Mouse (Mus musculus) liver, embryonic 11.5 days (tissue): ENCODE measurements at regions not wholly inside any gene's neighbourhood (a gene's known extent, or its start where the extent isn't known, plus 50 kb on each side); places are given as distances from the start of the nearest gene placed in this dataset.

Source experiments
- ATAC-seq: fragments of 200-750 bp; cut with Nextera tagmentation; replicated peaks from 2 replicates; pipeline ENCODE4 v1.8.0; 2017; ENCODE audit warnings: moderate number of reproducible peaks, mild to moderate bottlenecking, moderate TSS enrichment, moderate library complexity; ENCODE audit not compliant: low FRiP score
- DNase-seq: peaks from one replicate; pipeline ENCODE4 v3.0.0-alpha.2; 2017; ENCODE audit warnings: low spot score
- H3K27ac ChIP-seq: fragments of 300-500 bp; sonication (generic); 2 replicates; pipeline ENCODE4 v1.5.1; 2014; ENCODE audit warnings: mild to moderate bottlenecking, low read depth, low read length, control low read depth
- H3K27me3 ChIP-seq: fragments of 300-500 bp; sonication (generic); replicated peaks from 2 replicates; pipeline ENCODE4 v1.6.1; 2014; ENCODE audit warnings: low read length, mixed read lengths; ENCODE audit not compliant: control insufficient read depth, insufficient read depth
- H3K36me3 ChIP-seq: fragments of 300-500 bp; sonication (generic); 2 replicates; pipeline ENCODE4 v1.6.1; 2014; ENCODE audit warnings: mild to moderate bottlenecking, low read length, moderate library complexity, mixed read lengths; ENCODE audit not compliant: control insufficient read depth, insufficient read depth
- H3K4me1 ChIP-seq: fragments of 300-500 bp; sonication (generic); replicated peaks from 2 replicates; pipeline ENCODE4 v1.6.1; 2014; ENCODE audit warnings: low read length, mixed read lengths; ENCODE audit not compliant: control insufficient read depth, insufficient read depth
- H3K4me2 ChIP-seq: fragments of 300-500 bp; sonication (generic); 2 replicates; pipeline ENCODE4 v1.6.1; 2014; ENCODE audit warnings: mild to moderate bottlenecking, control low read depth, moderate library complexity
- H3K4me3 ChIP-seq: fragments of 300-500 bp; sonication (generic); 2 replicates; pipeline ENCODE4 v1.5.1; 2014; ENCODE audit warnings: low read depth, low read length, control low read depth
- H3K9ac ChIP-seq: fragments of 300-500 bp; sonication (generic); 2 replicates; pipeline ENCODE4 v1.6.1; 2014; ENCODE audit warnings: low read depth, low read length, control low read depth
- H3K9me3 ChIP-seq: fragments of 300-500 bp; sonication (generic); 2 replicates; pipeline ENCODE4 v1.6.1; 2016; ENCODE audit warnings: low read length, inconsistent platforms, mixed read lengths; ENCODE audit not compliant: control insufficient read depth
- whole genome bisulfite sequencing: fragments of 180-500 bp; shearing (Covaris S2); extraction: QIAGEN DNeasy Blood & Tissue Kit; methylation state at CpG from one replicate; pipeline ENCODE4 v1.1.7; 2014; 5-methylcytosine and 5-hydroxymethylcytosine counted together

DNA sequence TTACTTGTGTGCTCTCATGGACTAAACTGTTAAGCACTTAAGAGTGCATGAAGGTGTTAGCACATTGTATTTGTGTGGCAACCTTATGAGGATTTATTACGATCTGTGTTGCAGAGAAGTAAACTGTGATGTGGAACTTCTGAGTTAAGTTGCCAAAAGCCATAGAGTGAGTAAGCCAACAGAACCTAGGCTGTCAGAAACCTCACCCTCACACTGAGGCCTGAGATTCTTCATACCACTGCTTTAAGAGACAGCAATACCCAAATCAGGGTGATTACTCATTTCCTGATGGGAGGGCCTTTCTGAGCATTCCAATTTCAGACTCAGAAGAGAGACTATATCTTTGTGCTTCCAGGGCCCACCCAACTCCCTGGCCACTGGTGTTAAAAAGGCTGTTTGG, 140.5 kb upstream of the Mctp2 start:
- H3K27ac ChIP-seq: no peak overlapping the region
- no peaks in the 10 kb centered on the region for H3K36me3 ChIP-seq
- H3K9me3 ChIP-seq: no peaks in the 10 kb centered on the region
- no peak overlapping the region for H3K4me2 ChIP-seq
- H3K4me1 ChIP-seq: no peaks in the 10 kb centered on the region
- H3K9ac ChIP-seq: no peak overlapping the region
- ATAC-seq: no peak
- 90% methylated on average over 1 of the region's 1 CpGs for WGBS
- no peak for DNase-seq
- H3K27me3 ChIP-seq: no peaks in the 10 kb centered on the region
- no peak overlapping the region for H3K4me3 ChIP-seq

DNA sequence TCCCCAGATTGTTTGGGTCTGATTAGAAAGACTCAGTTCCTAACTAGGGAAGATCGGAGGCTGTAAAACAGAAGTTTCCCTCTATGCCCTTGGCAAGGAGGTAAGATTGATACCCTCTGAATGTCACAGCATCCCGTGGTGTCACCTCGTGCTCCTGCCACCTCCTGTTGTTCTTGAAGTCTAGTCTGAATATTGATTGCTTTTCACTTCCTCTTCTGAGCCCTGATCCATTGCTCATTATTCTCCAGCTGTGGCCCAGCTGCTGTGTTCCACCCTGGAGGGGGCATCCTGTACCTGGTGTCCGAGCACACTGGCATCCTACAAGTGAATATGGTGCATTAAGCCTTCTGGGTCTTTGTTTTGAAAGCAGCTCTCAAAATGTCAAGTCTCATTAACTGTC, 156.6 kb upstream of the Mctp2 start:
- Histone ChIP-seq H3K27ac (no peak overlapping the region), H3K9me3 (no peaks in the 10 kb centered on the region), H3K4me2 (no peak overlapping the region), H3K4me1 (no peaks in the 10 kb centered on the region), H3K36me3 (no peaks in the 10 kb centered on the region), H3K4me3 (no peak overlapping the region), H3K27me3 (no peaks in the 10 kb centered on the region), H3K9ac (no peak overlapping the region)
- ATAC-seq: no peak
- 74% methylated on average over 4 of the region's 4 CpGs for WGBS
- no peak for DNase-seq

DNA sequence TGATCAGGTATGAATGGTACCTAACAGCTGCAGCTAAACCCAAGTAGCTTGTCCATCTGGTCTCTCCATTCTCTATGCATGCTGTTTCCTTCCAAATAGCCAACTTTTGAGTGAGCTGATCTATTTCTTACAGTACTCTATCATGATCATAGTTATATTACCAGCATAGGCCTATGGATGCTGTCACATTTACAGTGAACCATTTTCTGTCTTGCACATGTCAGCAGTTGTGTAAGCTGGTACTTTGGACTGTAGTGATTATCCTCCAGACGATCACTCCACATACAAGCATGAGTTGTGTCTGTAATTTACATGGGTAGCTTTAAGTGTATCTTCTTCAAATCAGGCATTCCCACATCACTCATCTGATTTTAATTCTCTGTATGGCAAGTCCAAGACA, 158.2 kb upstream of the Mctp2 start:
- WGBS: 59% methylated on average over 1 of the region's 1 CpGs
- Histone ChIP-seq H3K4me1 (no peaks in the 10 kb centered on the region), H3K36me3 (no peaks in the 10 kb centered on the region), H3K4me2 (no peak overlapping the region), H3K9me3 (no peaks in the 10 kb centered on the region), H3K27ac (no peak overlapping the region), H3K4me3 (no peak overlapping the region), H3K9ac (no peak overlapping the region), H3K27me3 (no peaks in the 10 kb centered on the region)
- DNase-seq (no peak), ATAC-seq (no peak)

DNA sequence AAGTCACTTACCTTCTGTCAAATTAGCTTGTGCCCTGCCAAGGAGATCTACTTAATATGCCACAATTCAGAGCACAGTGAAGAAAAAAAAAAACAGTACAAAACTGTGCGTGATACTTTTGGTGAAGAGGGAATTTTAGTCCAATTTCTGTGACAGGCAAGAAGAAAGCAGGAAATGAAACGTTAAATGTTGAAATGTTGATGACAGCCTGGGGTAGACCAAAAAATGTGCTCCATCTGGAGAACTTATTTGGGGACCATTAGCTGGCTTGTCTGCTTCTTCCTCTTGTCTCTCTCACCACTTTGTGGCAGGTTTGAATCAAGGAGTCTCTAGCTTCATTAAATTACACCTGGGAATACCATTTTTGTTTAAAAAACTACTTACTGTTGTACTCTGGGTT, 163.3 kb upstream of the Mctp2 start:
- ATAC-seq (no peak), DNase-seq (no peak)
- H3K4me3 ChIP-seq: no peak overlapping the region

DNA sequence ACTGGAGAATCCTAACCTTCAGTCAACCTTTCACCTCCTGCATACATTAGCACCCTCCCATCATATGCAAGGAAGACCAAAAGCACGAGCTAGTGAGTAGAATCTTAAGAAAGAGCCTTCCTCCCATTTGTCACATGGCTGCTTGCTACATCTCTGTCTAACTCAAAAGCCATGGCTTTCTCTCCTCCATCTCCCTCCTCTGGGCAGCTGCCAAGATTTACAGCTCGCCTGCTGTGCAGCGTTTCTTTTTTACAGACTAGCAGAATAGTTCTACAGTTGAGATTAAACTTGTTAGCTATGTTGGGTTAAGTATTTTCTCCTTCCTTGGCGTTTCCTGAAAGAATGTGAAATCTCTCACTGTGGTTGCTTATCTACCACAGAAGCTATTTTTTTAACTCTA, 168.3 kb upstream of the Mctp2 start:
- no peaks in the 10 kb centered on the region for H3K4me1 ChIP-seq
- no peak for DNase-seq
- no peak overlapping the region for H3K4me3 ChIP-seq
- H3K4me2 ChIP-seq: no peak overlapping the region
- H3K27me3 ChIP-seq: no peaks in the 10 kb centered on the region
- WGBS: 57% methylated on average over 4 of the region's 4 CpGs
- ATAC-seq: no peak
- H3K27ac ChIP-seq: no peak overlapping the region
- no peak overlapping the region for H3K9ac ChIP-seq
- peaks cover 2% of the 10 kb centered on the region; the same call in 1 of the 2 replicates for H3K9me3 ChIP-seq
- no peaks in the 10 kb centered on the region for H3K36me3 ChIP-seq

More for the DNA sequence above, 163.3 kb upstream of the Mctp2 start:
- H3K36me3 ChIP-seq: no peaks in the 10 kb centered on the region
- 61% methylated on average over 2 of the region's 2 CpGs for WGBS
- no peak overlapping the region for H3K4me2 ChIP-seq
- no peak overlapping the region for H3K27ac ChIP-seq
- H3K27me3 ChIP-seq: no peaks in the 10 kb centered on the region
- peaks cover 2% of the 10 kb centered on the region; the same call in 1 of the 2 replicates for H3K9me3 ChIP-seq
- H3K9ac ChIP-seq: no peak overlapping the region
- H3K4me1 ChIP-seq: no peaks in the 10 kb centered on the region

DNA sequence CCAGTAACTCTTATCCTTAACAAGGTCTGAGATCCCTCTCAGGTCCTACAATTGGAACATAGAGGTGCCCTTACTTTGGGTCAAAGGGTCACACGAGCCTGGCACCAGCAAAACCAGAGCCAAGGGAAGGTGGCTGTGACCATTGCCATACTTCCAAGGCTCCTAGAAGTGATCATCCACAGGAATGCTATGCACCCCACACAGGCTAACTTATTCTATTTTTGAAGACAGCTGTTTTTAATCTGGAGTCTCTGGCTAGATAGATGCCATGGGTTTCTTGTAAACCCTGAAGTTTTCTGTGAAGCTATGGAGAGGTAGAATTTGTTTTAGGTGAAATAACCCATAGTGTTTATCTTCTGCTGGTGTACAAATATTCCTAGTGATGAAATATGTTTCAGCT, 172.5 kb upstream of the Mctp2 start:
- H3K9ac ChIP-seq: no peak overlapping the region
- H3K4me1 ChIP-seq: no peaks in the 10 kb centered on the region
- no peak overlapping the region for H3K4me2 ChIP-seq
- H3K36me3 ChIP-seq: no peaks in the 10 kb centered on the region
- DNase-seq (no peak), ATAC-seq (no peak)
- no peak overlapping the region for H3K4me3 ChIP-seq
- H3K27me3 ChIP-seq: no peaks in the 10 kb centered on the region
- H3K27ac ChIP-seq: no peak overlapping the region
- no peaks in the 10 kb centered on the region for H3K9me3 ChIP-seq
- WGBS: 64% methylated on average over 1 of the region's 1 CpGs

DNA sequence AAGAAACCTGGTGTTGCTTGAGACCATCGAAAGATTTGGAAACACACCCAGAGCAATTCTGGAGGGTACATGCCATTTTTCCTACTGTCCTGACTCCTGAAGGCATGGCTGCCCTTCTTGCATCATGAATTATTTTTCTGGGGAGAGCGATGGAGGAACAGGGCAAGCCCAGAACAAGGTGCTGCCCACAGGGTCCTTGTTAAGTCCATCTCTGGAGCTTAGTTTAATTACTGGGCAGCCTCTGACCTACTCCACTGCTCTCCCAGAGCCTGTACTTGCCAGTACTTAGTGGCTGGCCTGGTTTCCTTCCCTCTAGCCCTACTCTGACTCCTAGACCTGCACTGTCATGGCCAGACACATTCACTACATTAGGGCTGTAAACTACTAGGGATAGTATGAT, 174.9 kb upstream of the Mctp2 start:
- Histone ChIP-seq H3K27ac (no peak overlapping the region), H3K4me2 (no peak overlapping the region), H3K9me3 (no peaks in the 10 kb centered on the region), H3K9ac (no peak overlapping the region), H3K27me3 (no peaks in the 10 kb centered on the region), H3K4me1 (no peaks in the 10 kb centered on the region), H3K4me3 (no peak overlapping the region), H3K36me3 (no peaks in the 10 kb centered on the region)
- ATAC-seq (no peak), DNase-seq (no peak)
- WGBS: 79% methylated on average over 2 of the region's 2 CpGs

DNA sequence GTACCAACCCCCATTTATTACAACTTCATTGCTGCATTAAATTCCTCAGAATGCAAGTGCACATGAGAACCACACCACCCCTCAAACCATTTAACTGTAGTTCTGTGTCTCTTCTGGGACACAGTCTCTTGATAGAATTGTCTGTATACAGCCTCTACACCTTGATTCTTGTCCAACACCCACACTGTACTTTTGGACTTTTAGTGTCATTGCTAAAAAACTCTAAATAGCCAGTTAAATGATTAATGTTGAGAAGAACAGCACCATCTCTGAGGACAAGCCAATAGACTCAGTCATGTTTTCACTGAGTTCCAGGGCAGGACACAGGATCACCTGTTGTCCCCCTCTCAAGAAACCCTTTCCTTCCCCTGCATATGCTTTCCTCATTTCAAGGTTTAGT, 183.8 kb upstream of the Mctp2 start:
- ATAC-seq: no peak
- H3K4me1 ChIP-seq: no peaks in the 10 kb centered on the region
- H3K27me3 ChIP-seq: no peaks in the 10 kb centered on the region
- H3K27ac ChIP-seq: no peak overlapping the region
- no peak for DNase-seq
- no peaks in the 10 kb centered on the region for H3K36me3 ChIP-seq
- no peak overlapping the region for H3K4me3 ChIP-seq
- H3K4me2 ChIP-seq: no peak overlapping the region
- no peaks in the 10 kb centered on the region for H3K9me3 ChIP-seq
- no peak overlapping the region for H3K9ac ChIP-seq

DNA sequence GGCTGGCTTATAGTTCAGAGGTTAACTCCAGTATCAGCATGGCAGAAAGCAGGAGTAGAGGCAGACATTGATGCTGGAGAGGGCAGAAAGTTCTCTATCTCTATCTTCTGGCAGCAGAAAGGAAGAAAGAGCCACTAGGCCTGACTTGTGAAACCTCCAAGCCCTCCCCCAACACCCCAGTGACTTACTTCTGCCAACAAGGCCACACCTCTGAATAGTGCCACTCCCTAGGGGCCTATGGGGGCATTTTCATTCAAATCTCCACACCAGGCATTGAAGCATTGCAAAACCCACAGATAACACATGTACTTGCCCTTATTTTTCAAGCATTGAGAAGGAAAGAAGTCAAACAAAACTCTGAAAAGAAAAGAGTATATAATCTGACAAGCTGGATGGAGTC, 186.9 kb upstream of the Mctp2 start:
- no peak overlapping the region for H3K4me2 ChIP-seq
- H3K4me1 ChIP-seq: no peaks in the 10 kb centered on the region
- no peaks in the 10 kb centered on the region for H3K27me3 ChIP-seq
- no peak overlapping the region for H3K9ac ChIP-seq
- no peak overlapping the region for H3K27ac ChIP-seq
- no peak for ATAC-seq
- no peak for DNase-seq
- no peaks in the 10 kb centered on the region for H3K9me3 ChIP-seq
- H3K4me3 ChIP-seq: no peak overlapping the region
- H3K36me3 ChIP-seq: no peaks in the 10 kb centered on the region
